Mouse (Mus musculus): Measurements from ENCODE around the gene Lpin2.

Gene Lpin2

GRCm38 (mm10) chr17:71182211-71182721 lies at the start of gene Lpin2:
Gene Lpin2 (plus strand): TSS chr17:71182560.
- ATAC-seq (ENCODE audit: insufficient number of reproducible peaks, low FRiP score, low TSS enrichment), result no peak

GRCm38 (mm10) chr17:71132856-71133439 lies 49.4 kb upstream of the Lpin2 start:
- no peak for ATAC-seq (ENCODE audit: insufficient number of reproducible peaks, low FRiP score, low TSS enrichment)

- no peak for ATAC-seq (ENCODE audit: insufficient number of reproducible peaks, low FRiP score, low TSS enrichment)
These were observed 47.9 kb upstream of the Lpin2 start for GRCm38 (mm10) chr17:71134441-71134955.

- ATAC-seq (ENCODE audit: insufficient number of reproducible peaks, low FRiP score, low TSS enrichment), result no peak
These were observed 47.3 kb upstream of the Lpin2 start for GRCm38 (mm10) chr17:71135108-71135507.

GRCm38 (mm10) chr17:71135866-71136265 lies 46.5 kb upstream of the Lpin2 start:
- ATAC-seq (ENCODE audit: insufficient number of reproducible peaks, low FRiP score, low TSS enrichment), result no peak

GRCm38 (mm10) chr17:71136384-71137333 lies 45.7 kb upstream of the Lpin2 start:
- ATAC-seq (ENCODE audit: insufficient number of reproducible peaks, low FRiP score, low TSS enrichment), result no peak

- no peak for ATAC-seq (ENCODE audit: insufficient number of reproducible peaks, low FRiP score, low TSS enrichment)
These were observed 45.0 kb upstream of the Lpin2 start for GRCm38 (mm10) chr17:71137334-71137721.

- ATAC-seq (ENCODE audit: insufficient number of reproducible peaks, low FRiP score, low TSS enrichment), result no peak
These were observed 40.3 kb upstream of the Lpin2 start for GRCm38 (mm10) chr17:71142068-71142467.

GRCm38 (mm10) chr17:71143155-71143554 lies 39.2 kb upstream of the Lpin2 start:
- no peak for ATAC-seq (ENCODE audit: insufficient number of reproducible peaks, low FRiP score, low TSS enrichment)

GRCm38 (mm10) chr17:71144322-71145116 lies 37.8 kb upstream of the Lpin2 start:
- ATAC-seq (ENCODE audit: insufficient number of reproducible peaks, low FRiP score, low TSS enrichment), result no peak

GRCm38 (mm10) chr17:71145248-71145961 lies 37.0 kb upstream of the Lpin2 start:
- no peak for ATAC-seq (ENCODE audit: insufficient number of reproducible peaks, low FRiP score, low TSS enrichment)

GRCm38 (mm10) chr17:71153356-71153755 lies 29.0 kb upstream of the Lpin2 start:
- ATAC-seq (ENCODE audit: insufficient number of reproducible peaks, low FRiP score, low TSS enrichment), result no peak

GRCm38 (mm10) chr17:71155271-71155670 lies 27.1 kb upstream of the Lpin2 start:
- no peak for ATAC-seq (ENCODE audit: insufficient number of reproducible peaks, low FRiP score, low TSS enrichment)

GRCm38 (mm10) chr17:71159152-71159567 lies 23.2 kb upstream of the Lpin2 start:
- ATAC-seq (ENCODE audit: insufficient number of reproducible peaks, low FRiP score, low TSS enrichment), result no peak

- ATAC-seq (ENCODE audit: insufficient number of reproducible peaks, low FRiP score, low TSS enrichment), result no peak
These were observed 22.6 kb upstream of the Lpin2 start for GRCm38 (mm10) chr17:71159720-71160119.

- ATAC-seq (ENCODE audit: insufficient number of reproducible peaks, low FRiP score, low TSS enrichment), result no peak
These were observed 21.9 kb upstream of the Lpin2 start for GRCm38 (mm10) chr17:71160244-71160995.

- ATAC-seq (ENCODE audit: insufficient number of reproducible peaks, low FRiP score, low TSS enrichment), result no peak
These were observed 17.4 kb upstream of the Lpin2 start for GRCm38 (mm10) chr17:71164991-71165390.

- no peak for ATAC-seq (ENCODE audit: insufficient number of reproducible peaks, low FRiP score, low TSS enrichment)
These were observed 14.1 kb upstream of the Lpin2 start for GRCm38 (mm10) chr17:71168205-71168815.

- no peak for ATAC-seq (ENCODE audit: insufficient number of reproducible peaks, low FRiP score, low TSS enrichment)
These were observed 13.5 kb upstream of the Lpin2 start for GRCm38 (mm10) chr17:71168846-71169245.

Measured in cerebellum, adult (tissue).